Mouse (Mus musculus) layer of hippocampus, postnatal 36 days (tissue): Measurements from ENCODE around the gene Vstm2l. TPM values are rescaled to one million over a fixed set of nuclear protein-coding genes. Genes with fewer than 3 reads are reported as not detected.

Experiments
- DNase-seq, 2 experiments: peaks; one replicate each; pipeline ENCODE4 v3.0.0; 2022
- total RNA-seq, 2 experiments: library from RNA; stranded (reverse); gene quantifications; 2 replicates each; pipeline ENCODE4 v1.2.3; 2021

Vstm2l gene
- total RNA-seq: 100 to 1,000 TPM; 111 to 124 TPM

DNA sequence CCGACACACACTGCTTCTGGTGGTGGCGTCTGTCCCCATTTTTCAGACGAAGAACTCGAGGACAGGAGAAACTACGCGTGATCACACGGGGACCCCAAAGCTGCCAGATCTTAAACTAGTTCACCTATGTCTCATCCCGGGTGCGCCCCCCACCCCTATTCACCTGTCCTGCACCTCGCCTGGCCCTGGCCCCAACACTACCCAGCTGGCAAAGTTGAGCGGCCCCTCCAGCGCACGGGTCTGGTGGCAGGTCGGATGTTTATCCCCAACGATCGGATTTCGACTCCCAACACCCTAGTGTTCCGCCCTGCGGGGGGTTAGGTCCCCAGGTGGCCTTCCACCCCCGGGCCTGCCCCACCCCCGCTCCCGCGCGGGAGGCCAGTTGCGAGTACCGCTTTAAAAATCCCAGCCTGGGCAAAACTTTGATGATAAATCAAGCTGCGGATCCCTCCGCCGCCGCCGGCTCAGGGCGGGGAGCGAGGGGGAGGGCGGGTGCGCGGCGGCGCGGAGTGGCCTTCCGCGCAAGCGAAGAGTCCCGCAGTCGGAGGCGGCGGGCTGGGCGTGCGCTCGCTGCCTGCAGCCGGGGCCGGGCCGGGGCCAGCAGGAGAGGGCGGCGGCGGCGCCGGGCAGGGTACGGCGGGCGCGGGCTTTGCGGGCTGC, at the start of gene Vstm2l:
TSS of gene Vstm2l (plus strand) at position 549 of the 660 bp plus-strand sequence.
- peak; percentile 63 to 70 for DNase-seq

DNA sequence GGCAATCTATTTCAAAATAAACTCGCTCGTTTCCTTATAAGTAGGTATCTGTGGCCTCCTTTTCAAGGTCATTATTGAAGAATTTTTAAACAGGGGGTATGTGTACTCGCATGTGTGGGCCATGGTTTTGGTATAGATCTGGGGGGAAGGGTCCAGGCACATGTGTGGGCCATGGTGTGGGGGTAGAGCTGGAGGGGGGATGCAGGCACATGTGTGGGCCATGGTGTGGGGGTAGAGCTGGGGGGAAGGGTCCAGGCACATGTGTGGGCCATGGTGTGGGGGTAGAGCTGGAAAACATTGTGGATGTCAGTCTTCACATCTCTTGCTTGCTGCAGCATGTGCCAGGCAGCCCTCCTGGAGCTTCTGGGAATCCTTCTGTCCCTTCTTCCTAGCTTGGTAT, 47.3 kb upstream of the Vstm2l start:
- no peak for DNase-seq

DNA sequence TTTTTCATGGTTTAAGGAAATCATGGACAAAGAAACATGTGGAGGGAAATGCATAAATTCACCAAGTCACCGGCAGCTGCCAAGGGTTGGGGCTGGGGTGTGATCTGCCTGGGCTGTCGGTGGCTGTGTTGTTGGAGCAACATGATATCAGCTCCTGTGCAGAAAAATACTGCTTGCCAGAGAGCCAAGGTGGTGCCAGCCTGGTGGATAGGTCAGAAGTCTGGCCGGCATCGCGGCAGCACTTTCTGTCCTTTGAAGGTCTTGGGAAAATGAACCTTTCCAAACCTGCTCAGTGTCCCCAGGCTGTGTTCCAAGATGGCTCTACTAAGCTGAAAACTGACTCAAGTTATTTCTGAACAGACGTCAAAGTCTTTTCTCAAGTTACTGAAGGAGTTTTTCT, 44.2 kb upstream of the Vstm2l start:
- no peak for DNase-seq

DNA sequence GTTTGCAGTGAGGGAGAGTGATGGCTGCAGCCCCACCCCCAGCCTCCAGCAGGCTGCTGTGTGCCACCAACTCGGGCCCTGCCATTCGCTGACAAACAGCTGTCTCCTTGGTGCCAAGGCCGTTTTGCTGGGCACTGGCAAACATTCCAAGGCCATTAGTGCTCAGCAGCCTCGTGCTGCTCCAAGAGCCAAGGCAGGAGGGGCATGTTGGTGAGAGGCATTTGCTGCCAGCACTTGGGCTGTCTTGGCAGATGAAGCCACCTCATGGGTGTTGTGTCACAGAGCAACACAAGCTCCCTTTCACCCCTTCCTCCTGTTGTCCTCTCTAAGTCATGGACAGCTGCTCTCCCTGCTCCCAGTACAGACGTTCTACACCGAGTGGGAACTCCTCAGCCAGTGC, 41.2 kb upstream of the Vstm2l start:
- DNase-seq: peak; percentile 37 to 63

DNA sequence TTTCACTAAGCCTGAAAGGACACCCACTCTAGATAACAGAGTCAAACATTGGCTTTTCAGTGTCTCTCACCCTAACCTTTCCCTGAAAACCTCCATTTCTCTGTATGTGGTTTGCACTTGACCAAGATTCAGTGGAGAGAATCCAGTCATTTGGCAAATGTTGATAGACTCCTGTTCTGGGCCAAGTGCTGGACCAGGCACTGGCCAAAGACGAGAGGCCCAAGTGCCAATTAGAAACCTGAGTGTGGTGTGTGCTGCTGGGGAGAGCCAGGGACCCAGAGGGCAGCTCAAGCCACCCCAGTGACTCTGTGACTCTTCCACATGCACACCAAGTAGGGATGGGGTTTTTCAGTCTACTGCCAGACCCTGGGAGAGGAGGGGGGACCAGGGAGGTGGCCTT, 40.8 kb upstream of the Vstm2l start:
- DNase-seq: no peak

DNA sequence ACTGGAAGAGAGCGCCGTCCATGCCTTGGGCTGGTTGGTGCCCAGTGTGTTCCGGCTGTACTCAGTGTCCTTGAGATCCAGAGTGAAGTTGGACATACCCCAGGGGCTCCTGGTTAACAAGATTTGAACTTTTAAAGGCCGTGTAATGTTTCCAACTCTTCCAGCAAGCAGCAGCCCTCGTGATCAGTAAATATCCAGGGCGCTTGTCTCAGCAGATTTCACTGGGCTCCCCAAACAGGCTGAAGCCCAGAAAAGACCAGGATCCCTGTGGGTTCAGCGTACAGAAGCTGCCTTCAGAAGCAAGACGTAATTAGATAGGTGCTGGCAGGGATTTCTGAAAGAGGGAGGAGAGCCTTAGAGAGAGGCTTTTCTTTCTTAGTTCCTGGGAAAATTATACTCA, 39.3 kb upstream of the Vstm2l start:
- no peak for DNase-seq

DNA sequence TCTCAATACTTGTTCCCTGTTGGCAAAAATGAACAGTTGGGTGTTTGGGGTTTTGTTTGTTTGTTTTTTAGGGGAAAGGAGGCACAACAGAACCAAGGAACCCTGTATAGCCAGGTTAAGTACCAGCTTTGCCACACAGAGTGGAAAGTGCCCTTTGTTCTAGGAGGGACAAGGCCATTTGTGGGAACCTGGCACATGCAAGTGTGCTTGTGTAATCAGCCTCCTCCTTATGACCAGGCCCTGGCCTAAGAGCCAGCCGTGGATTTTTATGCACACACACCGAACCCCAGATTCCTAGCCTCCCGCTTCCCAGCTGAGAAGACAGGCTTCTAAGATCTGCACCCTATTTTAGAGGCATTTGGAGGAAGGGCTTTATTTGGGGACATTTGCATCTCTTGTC, 37.1 kb upstream of the Vstm2l start:
- no peak for DNase-seq

DNA sequence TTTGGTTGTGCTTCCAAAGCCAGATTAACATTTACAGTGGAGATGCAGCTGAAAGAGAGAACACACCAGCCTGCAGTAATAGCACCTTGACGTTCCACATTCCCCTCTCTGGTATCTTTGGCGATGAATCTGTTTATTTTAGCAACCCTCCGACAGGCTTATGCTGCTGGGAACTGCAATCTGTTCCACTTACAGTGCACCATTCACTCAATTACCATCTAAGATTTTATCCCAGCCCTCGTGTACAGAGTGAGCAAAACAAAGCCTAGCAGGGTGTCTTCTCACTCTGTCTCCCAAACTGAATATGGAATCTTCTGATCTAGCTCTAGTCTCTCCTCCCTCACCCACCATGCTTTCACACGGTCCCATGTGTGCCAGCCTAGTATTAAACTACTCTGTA, 36.5 kb upstream of the Vstm2l start:
- DNase-seq: no peak

DNA sequence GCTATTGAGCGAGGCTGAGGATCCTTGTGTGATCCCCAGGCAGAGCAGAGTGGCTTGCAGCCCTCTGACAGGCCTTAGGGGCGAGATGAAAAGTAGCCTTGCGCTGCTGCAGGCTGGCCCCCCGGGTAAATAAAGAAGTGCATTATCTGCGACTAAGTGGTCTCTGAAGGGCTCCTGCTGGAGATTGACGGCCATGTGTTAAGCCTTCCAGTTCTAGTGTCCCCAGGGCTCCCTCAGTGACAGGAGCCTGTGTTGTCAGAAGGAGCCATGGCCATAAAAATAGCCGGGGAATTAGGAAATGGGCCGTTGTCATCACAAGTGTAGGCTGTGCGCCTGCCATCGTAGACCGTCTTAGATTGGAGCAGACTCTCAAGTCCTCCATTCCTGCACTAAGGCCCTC, 32.5 kb upstream of the Vstm2l start:
- no peak for DNase-seq

DNA sequence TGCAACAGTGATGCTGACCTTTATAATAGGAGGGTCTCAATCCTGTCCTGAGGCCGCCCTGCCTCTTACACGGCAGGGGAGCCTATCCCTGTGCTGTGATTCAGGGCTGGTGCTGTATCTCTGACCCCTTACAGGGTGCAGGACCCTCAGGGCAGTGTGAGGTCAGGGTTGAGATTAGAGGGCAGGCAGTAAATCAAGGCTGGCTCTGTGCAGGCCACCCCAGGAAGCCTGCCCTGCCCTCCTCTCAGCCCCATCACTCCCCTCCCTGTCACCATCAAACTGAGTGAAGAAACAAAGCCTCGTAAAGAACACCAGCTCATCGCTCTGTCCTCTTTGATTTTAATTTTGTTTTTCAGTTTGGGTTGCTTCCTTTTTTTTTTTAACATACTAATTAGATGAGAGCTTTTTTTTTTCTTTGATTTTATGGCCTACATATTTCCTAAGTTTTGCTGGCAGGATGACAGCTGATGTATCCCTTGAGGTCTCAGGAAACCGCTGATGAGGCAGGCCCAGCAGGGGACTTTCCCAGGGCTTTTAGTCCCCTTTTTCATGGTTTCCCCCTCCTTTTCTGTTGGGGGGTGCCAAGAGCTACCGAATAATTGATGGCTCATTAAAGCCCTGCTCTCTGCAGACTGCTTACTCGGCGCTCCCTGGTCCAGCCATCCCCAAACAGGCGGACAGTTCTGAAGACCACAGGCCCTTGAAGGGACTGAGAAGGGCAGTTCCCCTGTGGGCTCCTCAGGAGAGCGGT, 27.0 kb upstream of the Vstm2l start:
- DNase-seq: no peak

DNA sequence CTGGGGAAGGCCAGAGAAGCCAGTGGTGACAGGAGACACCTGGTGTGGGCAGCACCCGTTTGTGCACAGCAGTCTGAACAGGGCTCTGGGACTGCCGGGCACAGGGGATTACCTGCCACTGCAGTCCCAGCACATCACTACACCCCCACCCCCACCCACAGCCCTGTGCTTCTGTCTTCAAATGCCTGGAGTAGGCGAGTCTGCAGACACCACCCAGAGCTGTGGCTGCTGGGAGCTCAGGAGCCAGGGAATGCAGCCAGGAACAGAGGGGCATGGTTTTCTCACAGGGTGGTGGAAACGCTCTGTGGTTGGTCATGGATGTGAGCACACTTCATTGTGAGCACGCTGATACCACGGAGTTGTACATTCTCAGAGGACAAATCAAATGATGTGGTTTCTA, 23.3 kb upstream of the Vstm2l start:
- no peak for DNase-seq

DNA sequence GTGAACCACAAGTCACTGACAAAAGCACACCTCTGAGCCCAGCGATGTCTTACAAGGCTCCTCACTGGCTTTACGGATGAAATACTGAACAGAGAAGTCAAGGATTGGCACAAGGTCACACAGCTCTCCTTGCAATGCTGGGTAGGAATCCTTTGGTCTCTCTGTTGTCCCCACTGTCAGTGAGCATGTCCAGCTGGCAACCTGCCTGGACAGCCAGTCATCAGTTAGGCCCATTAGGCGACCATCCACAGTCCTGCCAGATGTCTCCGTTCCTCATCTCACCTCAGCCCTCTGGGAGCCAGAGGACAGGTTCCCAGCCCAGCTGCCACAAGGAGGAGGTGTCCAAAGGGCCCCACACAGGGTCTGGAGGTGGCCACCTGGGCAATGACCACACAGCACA, 17.3 kb upstream of the Vstm2l start:
- DNase-seq: no peak

DNA sequence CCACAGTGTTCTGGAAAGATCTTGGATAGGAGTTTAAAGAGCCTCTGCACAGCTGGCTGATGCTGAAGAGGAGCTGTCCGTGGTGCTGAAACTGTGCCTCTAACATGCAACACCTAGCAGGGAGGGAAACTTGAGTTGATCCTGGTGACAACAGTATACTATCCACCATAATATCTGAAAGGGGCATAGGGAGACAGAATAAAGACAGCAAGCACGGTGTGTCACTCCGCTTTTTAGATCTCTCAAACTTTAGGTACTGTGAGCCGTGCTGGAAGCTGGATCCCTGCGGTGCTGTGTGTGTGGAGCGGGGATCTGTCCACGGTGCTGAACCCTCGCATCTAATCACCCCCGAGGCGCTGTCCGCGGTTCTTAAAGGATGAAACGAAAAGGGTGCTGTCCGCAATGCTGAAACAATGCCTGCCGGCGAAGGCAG, 1.2 kb upstream of the Vstm2l start:
- peak; percentile 40 to 49 for DNase-seq

DNA sequence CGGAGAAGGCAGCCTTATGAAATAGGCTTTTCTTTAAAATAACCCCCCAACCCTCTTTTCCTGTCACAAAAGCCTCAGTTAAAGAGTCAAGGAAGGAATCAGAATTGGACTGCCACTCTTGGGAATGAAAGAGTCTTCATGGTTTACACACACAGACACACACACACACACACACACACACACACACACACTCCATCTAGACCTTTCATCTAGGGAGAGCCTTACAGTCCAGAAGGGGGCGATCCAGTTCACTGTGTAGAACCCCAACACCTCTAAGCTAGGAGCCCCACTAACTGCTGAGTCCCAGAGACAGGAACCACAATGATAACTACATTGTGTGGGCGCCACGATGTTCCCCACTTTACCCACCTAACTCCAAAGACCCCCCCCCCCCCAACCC, 748 bp upstream of the Vstm2l start:
- no peak for DNase-seq

DNA sequence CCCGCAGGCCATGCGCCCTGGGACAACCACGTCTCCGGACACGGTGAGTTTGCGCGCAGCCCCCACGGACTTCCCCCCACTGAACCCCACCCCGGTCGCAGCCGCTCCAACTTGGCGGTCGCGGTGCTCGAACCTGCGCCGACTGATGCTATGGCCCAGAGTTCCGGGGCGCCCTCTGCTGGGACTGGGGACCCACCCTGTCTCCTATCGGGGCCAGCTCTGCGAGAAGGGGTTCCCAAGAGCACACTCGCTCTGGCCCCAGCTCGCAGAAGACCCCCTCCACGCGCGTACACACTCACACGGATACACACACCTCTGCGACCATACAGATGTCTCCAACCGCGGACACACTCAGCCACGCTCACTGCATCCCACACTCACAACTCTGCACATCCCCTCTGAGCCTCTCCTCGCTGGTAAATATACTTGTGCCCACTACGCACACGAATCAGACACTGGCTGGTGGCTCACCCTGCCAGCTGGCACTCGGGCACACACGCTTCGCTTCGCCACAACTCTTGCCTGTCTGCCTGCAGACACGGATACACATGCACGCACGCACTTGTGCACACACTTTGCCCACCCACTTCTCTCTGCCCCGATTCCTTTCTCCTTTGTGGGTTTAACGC, 550 bp downstream of the Vstm2l start:
- peak in 1 of 2 experiments; percentile 29 for DNase-seq

DNA sequence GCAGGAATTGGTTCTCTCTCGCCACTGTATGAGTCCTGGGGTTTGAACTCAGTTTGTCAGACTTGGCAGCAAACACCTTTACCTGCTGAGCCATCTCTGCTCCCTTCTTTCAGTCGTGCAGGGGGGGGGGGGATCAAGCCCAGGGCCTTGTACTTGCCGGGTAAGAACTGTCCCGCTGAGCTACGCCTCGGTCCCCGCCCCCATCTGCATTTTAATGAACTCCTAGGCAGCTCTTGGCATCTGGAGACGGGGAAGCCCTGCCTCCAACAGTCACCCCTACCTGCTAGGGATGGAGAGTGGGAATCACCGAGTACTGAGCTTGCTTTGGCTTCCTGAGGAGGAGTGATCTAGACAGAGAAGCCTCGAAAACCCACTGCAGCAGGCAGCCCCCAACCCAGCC, 4.1 kb downstream of the Vstm2l start:
- no peak for DNase-seq

DNA sequence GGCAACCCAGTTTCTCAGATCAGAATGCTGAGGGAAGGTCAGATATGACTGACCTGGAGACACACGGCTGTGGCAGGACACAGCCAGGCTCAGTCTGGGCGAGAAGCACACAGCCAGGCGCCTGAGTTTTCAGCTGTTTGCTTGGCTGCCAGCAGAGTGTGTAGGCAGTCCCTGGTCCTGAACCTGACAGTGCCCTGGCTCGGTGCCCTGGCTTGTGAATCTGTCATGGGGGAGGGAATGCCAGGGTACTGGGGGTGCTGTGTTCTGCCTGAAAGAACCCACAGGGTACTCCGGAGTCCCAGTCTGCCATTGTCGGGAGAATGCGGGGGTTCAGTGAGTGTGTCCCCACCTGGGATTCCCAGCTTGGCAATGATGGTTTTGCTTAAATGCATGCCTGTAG, 7.1 kb downstream of the Vstm2l start:
- DNase-seq: peak in 1 of 2 experiments; percentile 40

DNA sequence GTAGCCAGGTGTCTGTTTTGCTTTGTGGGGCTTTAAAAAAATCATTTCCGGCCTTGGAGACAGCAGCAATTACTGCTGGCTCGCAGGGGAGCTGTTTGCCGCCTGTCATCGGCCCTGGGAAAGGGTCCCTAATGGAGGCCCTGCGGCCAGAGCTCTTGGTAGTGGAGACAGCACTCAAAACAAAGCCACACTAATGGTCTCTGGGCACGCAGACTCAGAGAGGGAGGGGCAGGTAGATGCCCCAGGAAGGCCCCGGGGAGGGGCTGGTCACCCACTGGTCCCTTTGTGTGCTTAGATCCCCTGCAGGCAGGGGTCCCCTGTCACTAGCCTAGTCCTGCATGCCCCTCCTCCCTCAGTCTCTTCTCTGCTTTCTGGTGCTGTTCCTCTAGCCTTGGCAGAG, 9.0 kb downstream of the Vstm2l start:
- DNase-seq: no peak

DNA sequence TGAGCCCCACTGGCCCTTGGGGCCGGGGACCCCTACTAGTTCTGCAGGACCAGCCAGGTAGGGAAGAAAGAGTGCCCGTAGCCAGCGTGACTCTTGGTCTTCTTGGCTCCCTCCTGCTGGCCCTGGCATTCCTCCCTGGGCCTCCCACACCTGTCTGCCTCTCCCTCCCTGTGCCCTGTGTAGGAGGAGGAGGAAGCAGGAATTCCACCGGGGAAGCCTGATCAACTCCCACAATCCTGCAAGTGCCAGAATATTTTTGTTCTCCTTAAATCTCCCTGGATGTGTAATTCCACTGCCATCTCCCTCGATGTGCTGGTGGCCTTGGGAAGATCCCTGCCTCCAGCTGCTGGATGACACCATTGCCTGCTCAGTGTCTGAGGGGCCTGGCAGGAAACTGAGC, 10.1 kb downstream of the Vstm2l start:
- DNase-seq: no peak

DNA sequence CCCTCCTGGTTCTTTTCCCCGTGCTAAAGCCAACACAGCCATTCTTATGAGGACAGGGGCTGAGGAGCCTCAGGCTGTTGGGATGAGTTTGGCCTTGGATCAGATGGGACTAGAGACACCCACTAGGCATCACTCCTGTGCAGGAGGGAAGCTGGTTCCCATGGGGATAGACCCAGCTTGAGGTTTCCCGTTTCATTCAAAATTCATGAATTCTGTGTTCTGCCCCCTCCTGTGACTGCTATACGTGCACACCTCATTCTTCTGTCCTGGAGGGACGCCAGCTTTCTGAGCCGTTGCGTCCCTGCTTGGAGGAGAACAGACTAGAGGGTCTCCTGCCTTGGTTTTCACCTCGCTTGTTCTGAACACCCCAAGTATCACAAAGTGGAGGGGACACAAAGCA, 12.0 kb downstream of the Vstm2l start:
- no peak for DNase-seq

DNA sequence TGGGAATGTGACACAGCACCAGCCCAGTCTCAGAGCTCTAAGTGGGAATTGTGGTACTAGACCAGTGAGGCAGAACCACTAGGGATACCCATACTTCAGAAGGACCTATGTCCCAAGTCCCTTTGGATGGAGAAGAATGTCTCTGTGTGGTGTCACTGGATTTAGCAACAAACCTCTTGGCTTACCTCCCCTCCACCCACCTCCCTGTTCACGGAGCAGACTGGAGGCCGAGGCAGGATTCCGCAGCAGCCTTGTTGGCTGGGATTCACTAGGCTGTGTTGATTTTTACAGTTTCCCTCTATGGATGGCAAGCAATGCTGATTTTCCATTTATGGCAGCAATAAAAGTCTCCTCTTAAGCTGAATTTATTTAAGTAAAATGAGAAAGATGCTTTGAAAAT, 12.5 kb downstream of the Vstm2l start:
- DNase-seq: no peak

DNA sequence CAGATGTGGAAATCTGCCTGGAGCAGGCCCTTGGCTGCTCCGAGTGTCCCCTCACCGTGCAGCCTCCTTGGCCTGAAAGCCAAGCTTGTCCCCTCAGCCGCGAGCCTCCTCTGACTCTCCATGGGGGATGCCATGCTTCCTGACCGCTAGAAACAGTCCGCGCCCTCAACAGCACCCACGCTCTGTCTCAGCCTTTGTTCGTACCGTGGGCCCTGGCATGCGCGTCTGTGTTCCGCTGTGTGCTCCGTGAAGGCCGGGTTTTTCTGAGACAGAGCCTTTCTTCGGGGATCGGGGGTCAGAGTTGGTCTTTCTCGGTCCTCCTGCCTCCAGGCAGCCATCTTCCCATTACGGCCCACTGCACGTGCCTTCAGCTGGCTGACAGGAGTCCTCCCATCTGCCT, 12.9 kb downstream of the Vstm2l start:
- no peak for DNase-seq

DNA sequence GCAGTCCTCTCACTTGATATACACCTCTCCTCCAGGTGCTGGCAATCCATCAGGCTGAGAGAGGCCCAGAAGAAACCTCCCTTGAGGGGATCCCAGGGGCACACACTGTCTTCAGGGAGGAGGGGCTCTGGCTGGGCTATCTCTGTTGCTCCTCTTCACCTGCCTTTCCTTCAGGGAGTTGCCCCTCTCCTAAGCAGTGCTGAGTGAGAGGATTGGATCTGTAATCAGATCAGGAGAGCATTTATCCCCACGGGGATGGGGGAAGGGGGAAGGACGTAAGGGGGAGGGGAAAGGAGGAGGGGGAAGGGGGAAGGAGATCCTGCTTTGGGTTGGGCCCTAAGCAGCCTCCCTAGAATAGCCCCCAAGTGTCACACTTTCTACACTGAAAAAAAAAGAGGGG, 13.4 kb downstream of the Vstm2l start:
- no peak for DNase-seq

DNA sequence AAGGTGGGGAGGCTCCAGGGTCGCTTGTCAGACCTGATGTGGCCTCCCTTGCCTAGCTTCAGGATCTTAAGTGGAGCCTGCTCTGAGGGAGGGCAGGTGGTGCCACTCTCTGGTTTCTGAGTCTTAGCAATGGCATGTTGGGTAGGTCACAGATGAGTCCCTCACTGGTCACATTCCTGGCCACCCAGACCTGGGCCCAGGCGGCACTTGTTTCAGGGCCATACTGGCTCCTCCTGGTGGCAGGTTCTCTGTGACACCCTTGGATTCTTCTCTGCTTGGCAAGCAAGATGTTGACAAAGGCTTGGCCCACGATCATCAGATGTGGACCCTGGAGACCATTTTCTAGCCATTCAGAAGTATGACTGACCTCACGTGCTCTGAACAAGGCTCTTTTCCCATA, 18.2 kb downstream of the Vstm2l start:
- DNase-seq: no peak
